ENCODE assay signal across 27 mouse cellular contexts in the genomic region with DNA sequence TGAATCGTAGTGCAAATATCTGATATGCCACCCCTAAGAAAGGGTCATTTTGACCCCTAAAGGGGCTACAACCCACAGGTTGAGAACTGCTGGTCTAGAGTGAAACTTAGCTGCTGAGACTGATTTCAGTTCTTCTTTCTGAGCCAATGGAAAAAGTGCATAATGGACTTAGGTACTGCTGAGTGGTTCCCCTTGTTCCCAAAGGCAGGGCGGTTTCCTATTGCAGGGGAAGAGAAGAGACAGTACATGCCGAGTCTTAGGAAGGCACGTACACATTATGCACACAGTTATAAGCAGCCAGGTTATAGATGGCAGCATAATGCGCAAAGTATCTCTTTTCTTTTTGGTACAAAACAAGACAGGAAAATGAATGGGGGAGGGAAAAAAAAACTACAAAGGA. TPM values are rescaled to one million over a fixed set of nuclear protein-coding genes. Genes with fewer than 3 reads are reported as not detected.
"Had no signal": no experiment of that assay in that cellular context is flagged by ENCODE, and none has a peak within 500 bp of the region (broad histone marks: within the 10 kb centered on the region; RNA-seq: fewer than 3 reads in every experiment).

No protein-coding gene starts in this region.

- H3K4me2 ChIP-seq: heart, embryonic 12.5 days; hindbrain, embryonic 12.5 days; hindbrain, embryonic 14.5 days; intestine, embryonic 15.5 days; limb, embryonic 13.5 days; limb, embryonic 15.5 days; liver, embryonic 11.5 days; liver, embryonic 13.5 days had no signal

- H3K27ac ChIP-seq: gastrocnemius, adult 2 months; heart, adult 2 months; hindbrain, embryonic 10.5 days; hindbrain, embryonic 12.5 days; hindbrain, embryonic 14.5 days; intestine, embryonic 15.5 days; layer of hippocampus, adult 2 months; limb, embryonic 13.5 days; limb, embryonic 15.5 days; liver, embryonic 13.5 days had no signal

- H3K4me3 ChIP-seq: gastrocnemius, adult 2 months; heart, adult 2 months; heart, embryonic 12.5 days; hindbrain, embryonic 10.5 days; hindbrain, embryonic 12.5 days; intestine, embryonic 15.5 days; layer of hippocampus, adult 2 months; limb, embryonic 13.5 days; limb, embryonic 15.5 days; liver, embryonic 13.5 days had no signal

- ATAC-seq: hindbrain, embryonic 16.5 days; inflammation-experienced regulatory T-cells, adult 6 months; intestine, embryonic 15.5 days; intestine, postnatal 0 days had no signal

- H3K27me3 ChIP-seq: heart, embryonic 12.5 days; hindbrain, embryonic 12.5 days; intestine, embryonic 15.5 days; limb, embryonic 13.5 days; limb, embryonic 15.5 days had no signal

- H3K4me1 ChIP-seq: heart, embryonic 12.5 days; limb, embryonic 13.5 days; liver, embryonic 13.5 days had no signal

- H3K36me3 ChIP-seq: heart, embryonic 12.5 days; hindbrain, embryonic 12.5 days; intestine, embryonic 15.5 days; limb, embryonic 13.5 days; limb, embryonic 15.5 days; liver, embryonic 13.5 days had no signal

- DNase-seq: gastrocnemius, adult 2 months; gastrocnemius, postnatal 10 days; gastrocnemius, postnatal 25 days; heart, adult 2 months; heart, postnatal 10 days; heart, postnatal 4 days; kidney, adult 18-20 months; kidney, adult 8-10 months; kidney, postnatal 10 days; kidney, postnatal 25 days; kidney, postnatal 4 days; layer of hippocampus, postnatal 36 days; left cerebral cortex, postnatal 4 days; liver, embryonic 13.5 days had no signal

- H3K9me3 ChIP-seq: heart, embryonic 12.5 days; hindbrain, embryonic 12.5 days; intestine, embryonic 15.5 days; limb, embryonic 13.5 days; limb, embryonic 15.5 days; liver, embryonic 13.5 days had no signal

- H3K9ac ChIP-seq: heart, embryonic 12.5 days; hindbrain, embryonic 12.5 days; hindbrain, embryonic 14.5 days; intestine, embryonic 15.5 days; limb, embryonic 13.5 days; limb, embryonic 15.5 days; liver, embryonic 13.5 days had no signal

RNA-seq across cellular contexts. Expression of a gene that starts 13.1 kb away (rescaled TPM):
- total RNA-seq: gastrocnemius, postnatal 10 days; heart, postnatal 25 days had no signal
- polyA plus RNA-seq: heart, adult 2 months; inflammation-experienced regulatory T-cells, adult 6 months had no signal
